Mouse (Mus musculus): Measurements from ENCODE around the gene Tmcc3. TPM values are rescaled to one million over a fixed set of nuclear protein-coding genes. Genes with fewer than 3 reads are reported as not detected.

Tmcc3 gene
- total RNA-seq, 1 experiment, result 7.0 TPM

GRCm38 (mm10) chr10:94632245-94632644 is 320.5 kb downstream of the Tmcc3 start:
- no peaks in the 10 kb centered on the region for H3K9me3 ChIP-seq (ENCODE audit: control insufficient read depth, insufficient read depth, low read depth, low read length)
- no peak overlapping the region for H3K9ac ChIP-seq (ENCODE audit: insufficient read depth, low read depth, low read length, poor library complexity, severe bottlenecking)
- no peak for DNase-seq (ENCODE audit: low read depth, low spot score)
- H3K4me1 ChIP-seq (ENCODE audit: control insufficient read depth in 2 of 2, insufficient read depth in 2 of 2, low read length in 2 of 2, poor library complexity in 1 of 2), result no peaks in the 10 kb centered on the region; a peak in 1 of 4 replicates
- H3K4me3 ChIP-seq (ENCODE audit: insufficient read depth in 1 of 2, low read depth in 1 of 2, low read length in 2 of 2, poor library complexity in 1 of 2, severe bottlenecking in 1 of 2), result no peak overlapping the region
- no peaks in the 10 kb centered on the region for H3K36me3 ChIP-seq (ENCODE audit: control insufficient read depth, insufficient read depth, low read length, poor library complexity, severe bottlenecking)
- TF ChIP-seq CHD2 (IDR thresholded peaks at IDR 0.05; ENCODE audit: low read depth, low read length) (no peak), ZNF384 (IDR thresholded peaks at IDR 0.05; ENCODE audit: low read depth, low read length) (no peak), MAFK (IDR thresholded peaks at IDR 0.05; ENCODE audit: insufficient read depth, low read depth, low read length) (no peak), HCFC1 (IDR thresholded peaks at IDR 0.05; ENCODE audit: borderline replicate concordance, insufficient read depth, low read length) (no peak), ZC3H11A (IDR thresholded peaks at IDR 0.05; ENCODE audit: borderline replicate concordance, low read depth, low read length) (no peak)
- in situ Hi-C loops (cut with MboI; ENCODE audit: low sequenced_read_pairs in 2 of 2, unreplicated experiment in 2 of 2), result no loop called here
- no peak overlapping the region for H3K27ac ChIP-seq (ENCODE audit: insufficient read depth, low read depth, low read length, poor library complexity, severe bottlenecking)

- no peaks in the 10 kb centered on the region for H3K9me3 ChIP-seq (ENCODE audit: control insufficient read depth, insufficient read depth, low read depth, low read length)
- no peaks in the 10 kb centered on the region for H3K36me3 ChIP-seq (ENCODE audit: control insufficient read depth, insufficient read depth, low read length, poor library complexity, severe bottlenecking)
- in situ Hi-C loops (cut with MboI; ENCODE audit: low sequenced_read_pairs in 2 of 2, unreplicated experiment in 2 of 2), result no loop called here
- no peak for DNase-seq (ENCODE audit: low read depth, low spot score)
- no peak overlapping the region for H3K9ac ChIP-seq (ENCODE audit: insufficient read depth, low read depth, low read length, poor library complexity, severe bottlenecking)
- H3K4me3 ChIP-seq (ENCODE audit: insufficient read depth in 1 of 2, low read depth in 1 of 2, low read length in 2 of 2, poor library complexity in 1 of 2, severe bottlenecking in 1 of 2), result no peak overlapping the region
- TF ChIP-seq CHD2 (IDR thresholded peaks at IDR 0.05; ENCODE audit: low read depth, low read length), result no peak
- no peak for TF ChIP-seq ZNF384 (IDR thresholded peaks at IDR 0.05; ENCODE audit: low read depth, low read length)
- no peak for TF ChIP-seq MAFK (IDR thresholded peaks at IDR 0.05; ENCODE audit: insufficient read depth, low read depth, low read length)
- no peak for TF ChIP-seq ZC3H11A (IDR thresholded peaks at IDR 0.05; ENCODE audit: borderline replicate concordance, low read depth, low read length)
- TF ChIP-seq HCFC1 (IDR thresholded peaks at IDR 0.05; ENCODE audit: borderline replicate concordance, insufficient read depth, low read length), result no peak
- no peaks in the 10 kb centered on the region for H3K4me1 ChIP-seq (ENCODE audit: control insufficient read depth in 2 of 2, insufficient read depth in 2 of 2, low read length in 2 of 2, poor library complexity in 1 of 2)
- H3K27ac ChIP-seq (ENCODE audit: insufficient read depth, low read depth, low read length, poor library complexity, severe bottlenecking), result no peak overlapping the region
These were observed 326.9 kb downstream of the Tmcc3 start for GRCm38 (mm10) chr10:94638599-94638998.

GRCm38 (mm10) chr10:94639281-94639680 is 327.5 kb downstream of the Tmcc3 start:
- Histone ChIP-seq H3K4me3 (ENCODE audit: insufficient read depth in 1 of 2, low read depth in 1 of 2, low read length in 2 of 2, poor library complexity in 1 of 2, severe bottlenecking in 1 of 2) (no peak overlapping the region), H3K27ac (ENCODE audit: insufficient read depth, low read depth, low read length, poor library complexity, severe bottlenecking) (no peak overlapping the region), H3K9ac (ENCODE audit: insufficient read depth, low read depth, low read length, poor library complexity, severe bottlenecking) (no peak overlapping the region), H3K4me1 (ENCODE audit: control insufficient read depth in 2 of 2, insufficient read depth in 2 of 2, low read length in 2 of 2, poor library complexity in 1 of 2) (no peaks in the 10 kb centered on the region), H3K9me3 (ENCODE audit: control insufficient read depth, insufficient read depth, low read depth, low read length) (no peaks in the 10 kb centered on the region), H3K36me3 (ENCODE audit: control insufficient read depth, insufficient read depth, low read length, poor library complexity, severe bottlenecking) (no peaks in the 10 kb centered on the region)
- in situ Hi-C loops (cut with MboI; ENCODE audit: low sequenced_read_pairs in 2 of 2, unreplicated experiment in 2 of 2), result no loop called here
- no peak for TF ChIP-seq MAFK (IDR thresholded peaks at IDR 0.05; ENCODE audit: insufficient read depth, low read depth, low read length)
- TF ChIP-seq HCFC1 (IDR thresholded peaks at IDR 0.05; ENCODE audit: borderline replicate concordance, insufficient read depth, low read length), result no peak
- no peak for TF ChIP-seq CHD2 (IDR thresholded peaks at IDR 0.05; ENCODE audit: low read depth, low read length)
- TF ChIP-seq ZNF384 (IDR thresholded peaks at IDR 0.05; ENCODE audit: low read depth, low read length), result no peak
- no peak for TF ChIP-seq ZC3H11A (IDR thresholded peaks at IDR 0.05; ENCODE audit: borderline replicate concordance, low read depth, low read length)
- no peak for DNase-seq (ENCODE audit: low read depth, low spot score)

- DNase-seq (ENCODE audit: low read depth, low spot score), result no peak
- Histone ChIP-seq H3K27ac (ENCODE audit: insufficient read depth, low read depth, low read length, poor library complexity, severe bottlenecking) (no peak overlapping the region), H3K4me1 (ENCODE audit: control insufficient read depth in 2 of 2, insufficient read depth in 2 of 2, low read length in 2 of 2, poor library complexity in 1 of 2) (no peaks in the 10 kb centered on the region), H3K9ac (ENCODE audit: insufficient read depth, low read depth, low read length, poor library complexity, severe bottlenecking) (no peak overlapping the region), H3K9me3 (ENCODE audit: control insufficient read depth, insufficient read depth, low read depth, low read length) (no peaks in the 10 kb centered on the region), H3K4me3 (ENCODE audit: insufficient read depth in 1 of 2, low read depth in 1 of 2, low read length in 2 of 2, poor library complexity in 1 of 2, severe bottlenecking in 1 of 2) (no peak overlapping the region), H3K36me3 (ENCODE audit: control insufficient read depth, insufficient read depth, low read length, poor library complexity, severe bottlenecking) (no peaks in the 10 kb centered on the region)
- TF ChIP-seq HCFC1 (IDR thresholded peaks at IDR 0.05; ENCODE audit: borderline replicate concordance, insufficient read depth, low read length) (no peak), ZC3H11A (IDR thresholded peaks at IDR 0.05; ENCODE audit: borderline replicate concordance, low read depth, low read length) (no peak), ZNF384 (IDR thresholded peaks at IDR 0.05; ENCODE audit: low read depth, low read length) (no peak), CHD2 (IDR thresholded peaks at IDR 0.05; ENCODE audit: low read depth, low read length) (no peak), MAFK (IDR thresholded peaks at IDR 0.05; ENCODE audit: insufficient read depth, low read depth, low read length) (no peak)
- in situ Hi-C loops (cut with MboI; ENCODE audit: low sequenced_read_pairs in 2 of 2, unreplicated experiment in 2 of 2), result no loop called here
These were observed 328.3 kb downstream of the Tmcc3 start for GRCm38 (mm10) chr10:94640067-94640466.

Other genes starting within 250 kb of the Tmcc3 start
- gene Nr2c1, start 163.9 kb upstream of the Tmcc3 start, total RNA-seq (2012; rRNA removed), result 6.5 and 8.0 TPM in 2 replicates
- 131 and 184 TPM in 2 replicates for gene Ndufa12, start 113.2 kb upstream of the Tmcc3 start, total RNA-seq (2012; rRNA removed)
- not detected in 2 replicates for gene Gm4792, start 13.2 kb upstream of the Tmcc3 start, total RNA-seq (2012; rRNA removed)